Mouse (Mus musculus) heart, embryonic 11.5 days (tissue): ENCODE data around the gene Slc26a10. TPM values are rescaled to one million over a fixed set of nuclear protein-coding genes. Genes with fewer than 3 reads are reported as not detected.

Source experiments
- ATAC-seq: fragments of 200-750 bp; cut with Nextera tagmentation; replicated peaks from 2 replicates; pipeline ENCODE4 v1.8.0; 2017; ENCODE audit warnings: moderate library complexity; ENCODE audit not compliant: insufficient number of reproducible peaks, low FRiP score, low TSS enrichment
- H3K27ac ChIP-seq: fragments of 300-500 bp; sonication (generic); 2 replicates; pipeline ENCODE4 v1.5.1; 2014; ENCODE audit warnings: mild to moderate bottlenecking, low read depth, low read length
- H3K27me3 ChIP-seq: fragments of 300-500 bp; sonication (generic); 2 replicates; pipeline ENCODE4 v1.6.1; 2014; ENCODE audit warnings: mild to moderate bottlenecking, low read length, mixed read lengths; ENCODE audit not compliant: control insufficient read depth, insufficient read depth
- H3K36me3 ChIP-seq: fragments of 300-500 bp; sonication (generic); 2 replicates; pipeline ENCODE4 v1.6.1; 2014; ENCODE audit warnings: mild to moderate bottlenecking, low read length, moderate library complexity, mixed read lengths; ENCODE audit not compliant: control insufficient read depth, insufficient read depth
- H3K4me1 ChIP-seq: fragments of 300-500 bp; sonication (generic); 2 replicates; pipeline ENCODE4 v1.6.1; 2014; ENCODE audit warnings: low read length; ENCODE audit not compliant: control insufficient read depth, insufficient read depth
- H3K4me2 ChIP-seq: fragments of 300-500 bp; sonication (generic); 2 replicates; pipeline ENCODE4 v1.6.1; 2014; ENCODE audit warnings: mild to moderate bottlenecking, moderate library complexity
- H3K4me3 ChIP-seq: fragments of 300-500 bp; sonication (generic); 2 replicates; pipeline ENCODE4 v1.5.1; 2014; ENCODE audit warnings: low read depth, low read length
- H3K9ac ChIP-seq: fragments of 300-500 bp; sonication (generic); 2 replicates; pipeline ENCODE4 v1.6.1; 2014; ENCODE audit warnings: mild to moderate bottlenecking, low read depth, low read length, moderate library complexity
- H3K9me3 ChIP-seq: fragments of 300-500 bp; sonication (generic); replicated peaks from 2 replicates; pipeline ENCODE4 v1.6.1; 2016; ENCODE audit warnings: low read length; ENCODE audit not compliant: control insufficient read depth
- WGBS: fragments of 180-500 bp; shearing (Covaris S2); extraction: QIAGEN DNeasy Blood & Tissue Kit; methylation state at CpG from one replicate; pipeline ENCODE4 v1.1.7; 2014; ENCODE audit not compliant: insufficient replicate concordance; 5-methylcytosine and 5-hydroxymethylcytosine counted together
- polyA plus RNA-seq: library from polyadenylated mRNA; unstranded; fragments of >200 nt; fragmentation: Nextera tagmentation; extraction: Ambion mirVana; gene quantifications from 2 replicates; pipeline ENCODE4 v1.2.1, GENCODE M21; 2014

The Slc26a10 gene
- polyA plus RNA-seq, 1 experiment from 2014 or later: 8.4 TPM

GRCm38 (mm10) chr10:127122784-127123435, 57.5 kb downstream of the Slc26a10 start:
- no peak for ATAC-seq
- 10% methylated on average over 13 of the region's 13 CpGs for WGBS
- Histone ChIP-seq H3K27me3 (no peaks in the 10 kb centered on the region), H3K27ac (no peak overlapping the region), H3K9me3 (no peaks in the 10 kb centered on the region), H3K4me2 (peak overlapping the region; percentile 68), H3K36me3 (peaks cover 6% of the 10 kb centered on the region; the same call in 1 of the 2 replicates), H3K4me3 (peak overlapping the region; percentile 18), H3K9ac (0 out of 2 replicates have a peak overlapping the region, but pooled peaks have one; percentile 18), H3K4me1 (peaks cover 10% of the 10 kb centered on the region)

- Histone ChIP-seq H3K9me3 (no peaks in the 10 kb centered on the region), H3K9ac (no peak overlapping the region), H3K36me3 (peaks cover 13% of the 10 kb centered on the region; the same call in 1 of the 2 replicates), H3K27me3 (no peaks in the 10 kb centered on the region), H3K4me2 (no peak overlapping the region), H3K4me1 (peaks cover 10% of the 10 kb centered on the region), H3K27ac (no peak overlapping the region), H3K4me3 (no peak overlapping the region)
- ATAC-seq: no peak
- WGBS: 68% methylated on average over 3 of the region's 3 CpGs
Measured at GRCm38 (mm10) chr10:127122018-127122417, 58.4 kb downstream of the Slc26a10 start.

Other genes starting within 250 kb of the Slc26a10 start
- gene Ctdsp2, start 201.9 kb downstream of the Slc26a10 start, polyA plus RNA-seq: 47.3 and 47.6 TPM in 2 replicates
- gene Avil, start 179.9 kb downstream of the Slc26a10 start, polyA plus RNA-seq: 0.13 and 0.34 TPM in 2 replicates
- gene Tsfm, start 149.8 kb downstream of the Slc26a10 start, polyA plus RNA-seq: 91.1 and 97.1 TPM in 2 replicates
- gene Mettl1, start 139.2 kb downstream of the Slc26a10 start, polyA plus RNA-seq: 36.1 and 43.3 TPM in 2 replicates
- gene Eef1akmt3, start 139.1 kb downstream of the Slc26a10 start, polyA plus RNA-seq: 0.31 and 0.35 TPM in 2 replicates
- gene Cyp27b1, start 132.4 kb downstream of the Slc26a10 start, polyA plus RNA-seq: 0.11 and 0.13 TPM in 2 replicates
- 0.21 and 0.39 TPM in 2 replicates for gene March9, start 120.5 kb downstream of the Slc26a10 start, polyA plus RNA-seq
- 1,419 and 1,452 TPM in 2 replicates for gene Cdk4, start 117.1 kb downstream of the Slc26a10 start, polyA plus RNA-seq
- gene Tspan31, start 110.4 kb downstream of the Slc26a10 start, polyA plus RNA-seq: 106 and 115 TPM in 2 replicates
- 0.42 and 0.63 TPM in 2 replicates for gene Agap2, start 105.4 kb downstream of the Slc26a10 start, polyA plus RNA-seq
- gene Os9, start 59.5 kb downstream of the Slc26a10 start, polyA plus RNA-seq: 21.3 and 30.3 TPM in 2 replicates
- gene B4galnt1, start 15.4 kb downstream of the Slc26a10 start, polyA plus RNA-seq: 1.6 and 1.8 TPM in 2 replicates
- 17.9 and 18.0 TPM in 2 replicates for gene Arhgef25, start 9.4 kb upstream of the Slc26a10 start, polyA plus RNA-seq
- 82.3 and 83.0 TPM in 2 replicates for gene Dtx3, start 15.1 kb upstream of the Slc26a10 start, polyA plus RNA-seq
- gene Pip4k2c, start 30.9 kb upstream of the Slc26a10 start, polyA plus RNA-seq: 20.8 and 21.5 TPM in 2 replicates
- 1.6 TPM in 2 replicates for gene Kif5a, start 82.7 kb upstream of the Slc26a10 start, polyA plus RNA-seq
- gene Dctn2, start 85.7 kb upstream of the Slc26a10 start, polyA plus RNA-seq: 135 and 136 TPM in 2 replicates
- 13.6 and 15.1 TPM in 2 replicates for gene Mbd6, start 108.4 kb upstream of the Slc26a10 start, polyA plus RNA-seq
- gene Mars, start 131.1 kb upstream of the Slc26a10 start, polyA plus RNA-seq: 104 and 105 TPM in 2 replicates
- 1.7 TPM in 2 replicates for gene Arhgap9, start 141.3 kb upstream of the Slc26a10 start, polyA plus RNA-seq
- 0.65 and 1.2 TPM in 2 replicates for gene Gli1, start 161.3 kb upstream of the Slc26a10 start, polyA plus RNA-seq
- 0.06 TPM in 1 of 2 replicates, not detected in the other for gene Inhbe, start 173.8 kb upstream of the Slc26a10 start, polyA plus RNA-seq
- 0.19 TPM in 1 of 2 replicates, not detected in the other for gene Inhbc, start 189.8 kb upstream of the Slc26a10 start, polyA plus RNA-seq
- 27.7 and 30.3 TPM in 2 replicates for gene R3hdm2, start 199.7 kb upstream of the Slc26a10 start, polyA plus RNA-seq